Mouse (Mus musculus): ENCODE measurements around the gene Ednra.

The Ednra gene

DNA sequence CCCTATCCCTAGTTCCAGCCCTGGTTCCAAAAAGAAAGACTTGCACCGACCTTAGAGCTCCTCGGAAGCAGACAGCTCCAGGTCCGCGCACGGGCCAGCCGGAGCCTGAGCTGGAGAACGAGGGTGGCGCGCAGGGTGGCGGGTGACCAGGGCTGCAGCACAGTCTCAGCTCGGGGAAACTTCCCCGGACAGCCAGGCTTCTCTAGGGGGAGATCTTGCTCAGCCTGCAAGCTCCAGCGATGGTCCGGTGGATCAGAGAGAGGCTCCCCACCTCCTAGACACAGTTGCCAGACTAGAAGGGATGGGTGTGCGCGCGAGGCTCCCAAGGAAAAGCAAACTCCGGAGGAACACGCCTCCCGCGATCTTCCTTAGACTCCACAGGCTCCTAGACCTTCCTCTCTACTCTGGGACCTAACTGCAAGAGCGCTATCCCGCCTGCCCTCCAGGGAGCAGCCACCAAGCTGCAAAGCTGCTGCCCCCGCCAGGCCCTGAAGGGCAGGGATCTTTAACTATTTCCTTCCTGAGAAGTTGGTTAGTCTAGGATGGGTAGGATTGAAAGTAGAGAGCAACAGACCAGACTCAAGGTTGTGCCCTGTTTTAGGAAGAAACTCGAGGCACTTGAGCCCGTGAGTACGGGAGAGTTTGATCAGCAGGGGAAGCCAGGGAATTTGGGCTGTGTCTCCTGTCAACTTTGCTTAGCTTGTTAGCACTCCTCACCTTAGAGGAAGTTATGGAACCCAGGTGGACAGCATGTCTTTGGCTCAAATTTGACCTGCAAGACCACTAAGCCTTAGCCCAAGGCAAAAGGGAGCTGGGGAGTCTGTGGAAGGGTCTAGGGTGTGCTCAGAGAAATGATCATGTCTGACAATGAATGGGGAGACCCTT, at the start of gene Ednra:
Gene Ednra (minus strand): TSS at position 419 of the 885 bp plus-strand sequence.
- DNase-seq (ENCODE audit: low spot score): no peak

DNA sequence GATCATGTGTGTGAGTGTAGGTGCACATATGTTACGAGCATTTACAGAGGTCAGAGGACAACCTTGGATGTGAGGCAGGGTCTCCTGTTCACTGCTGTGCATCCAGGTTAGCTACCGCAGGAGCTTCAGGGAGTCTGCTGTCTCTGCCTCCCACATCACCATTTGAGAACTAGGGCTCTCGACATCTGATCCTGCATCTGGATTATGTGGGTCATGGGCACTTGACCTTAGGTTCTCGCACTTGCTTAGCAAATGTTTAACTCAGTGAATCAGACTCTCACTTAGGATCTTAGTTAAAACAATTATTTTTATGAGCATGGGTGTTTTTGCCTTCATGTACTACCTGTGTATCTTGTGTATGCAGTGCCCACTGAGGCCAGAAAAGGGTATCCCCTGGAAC, 49.6 kb upstream of the Ednra start:
- no peak for DNase-seq (ENCODE audit: low spot score)

DNA sequence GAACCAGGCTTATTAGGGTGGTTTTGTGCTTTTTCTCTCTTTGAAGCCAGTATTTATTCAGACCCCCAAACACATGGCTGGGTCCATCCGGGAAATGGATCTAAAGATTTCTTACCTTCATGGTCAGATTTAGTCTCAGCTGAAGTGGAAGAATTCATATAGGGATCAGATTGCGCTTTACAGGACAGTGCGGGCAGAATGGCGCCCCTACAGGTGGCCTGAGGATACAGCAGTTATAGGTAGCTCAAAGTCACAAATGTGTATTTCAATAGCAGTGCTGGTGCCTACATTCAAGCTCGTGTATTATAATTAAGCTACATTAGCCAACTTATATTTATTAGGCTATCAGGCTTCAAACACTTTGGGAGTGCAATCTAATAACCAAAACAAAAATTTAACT, 49.0 kb upstream of the Ednra start:
- peak; percentile 3 for DNase-seq (ENCODE audit: low spot score)

DNA sequence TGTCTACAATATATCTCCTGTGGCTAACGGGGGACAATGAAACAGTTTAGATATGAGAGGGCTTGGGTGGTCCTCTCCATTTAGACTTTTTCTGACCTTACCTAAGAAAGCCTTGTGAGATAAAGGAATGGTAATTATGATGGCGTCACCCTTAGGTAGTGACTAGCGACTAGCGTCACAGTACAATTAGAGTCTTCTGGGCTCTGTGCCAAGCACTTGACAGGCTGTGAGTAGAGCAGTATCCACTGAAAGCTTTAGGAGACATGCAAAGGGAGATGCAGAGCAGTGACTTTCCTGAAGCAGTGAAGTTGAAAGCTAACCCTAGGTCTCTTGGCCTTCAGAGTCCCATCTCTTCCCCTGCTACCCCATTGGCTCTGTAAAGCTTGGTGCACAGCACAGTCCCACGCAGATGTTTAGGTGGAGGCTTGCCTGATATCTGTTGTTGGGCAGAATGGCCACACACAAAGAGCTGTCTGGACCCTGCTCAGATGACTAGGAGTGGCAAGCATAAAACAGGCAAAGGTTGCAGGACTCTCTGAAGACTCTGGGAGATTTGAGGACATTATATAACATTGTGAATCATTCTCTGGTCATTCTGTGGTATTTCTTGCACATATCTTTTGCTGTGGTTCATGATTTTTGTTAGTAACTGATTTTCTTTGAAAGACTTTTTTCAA, 48.1 kb upstream of the Ednra start:
- no peak for DNase-seq (ENCODE audit: low spot score)

DNA sequence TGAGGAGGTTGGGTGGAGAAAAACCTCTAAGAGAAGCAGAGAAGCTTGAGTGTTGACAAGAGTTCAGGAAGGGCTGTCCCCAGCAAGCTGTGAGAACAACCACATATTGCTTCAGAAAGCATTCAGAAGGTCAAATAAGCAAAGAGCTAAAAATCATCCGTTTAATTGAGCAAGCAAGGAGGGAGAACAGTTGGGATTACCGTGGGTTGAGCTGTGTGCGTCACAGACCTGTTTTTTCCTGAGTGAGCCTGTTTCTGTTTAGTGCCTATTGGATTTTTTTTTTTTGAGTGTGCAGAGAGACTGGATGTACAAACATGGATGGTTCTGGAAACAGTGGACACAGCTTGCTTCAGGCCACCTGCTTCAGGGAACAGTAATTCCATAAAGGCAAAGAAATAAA, 46.7 kb upstream of the Ednra start:
- no peak for DNase-seq (ENCODE audit: low spot score)

DNA sequence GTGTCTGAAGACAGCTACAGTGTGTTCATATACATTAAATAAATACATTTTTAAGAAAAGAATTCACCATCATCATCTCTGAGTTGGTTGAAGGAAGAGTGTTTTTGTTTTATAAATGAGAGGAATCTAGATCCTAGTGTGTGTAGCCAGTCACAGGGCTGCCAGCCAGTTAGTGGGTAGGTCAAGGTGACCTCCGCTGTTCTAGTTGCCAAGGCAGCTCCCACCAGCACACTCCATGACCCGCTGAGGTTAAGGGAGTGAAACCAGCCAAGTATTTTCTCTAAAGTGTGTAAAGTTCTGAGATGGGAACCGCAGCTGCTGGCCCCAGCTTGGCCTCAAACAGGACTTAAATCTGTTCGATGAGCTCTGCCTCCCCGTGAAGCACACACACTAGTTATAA, 44.7 kb upstream of the Ednra start:
- DNase-seq (ENCODE audit: low spot score): no peak

DNA sequence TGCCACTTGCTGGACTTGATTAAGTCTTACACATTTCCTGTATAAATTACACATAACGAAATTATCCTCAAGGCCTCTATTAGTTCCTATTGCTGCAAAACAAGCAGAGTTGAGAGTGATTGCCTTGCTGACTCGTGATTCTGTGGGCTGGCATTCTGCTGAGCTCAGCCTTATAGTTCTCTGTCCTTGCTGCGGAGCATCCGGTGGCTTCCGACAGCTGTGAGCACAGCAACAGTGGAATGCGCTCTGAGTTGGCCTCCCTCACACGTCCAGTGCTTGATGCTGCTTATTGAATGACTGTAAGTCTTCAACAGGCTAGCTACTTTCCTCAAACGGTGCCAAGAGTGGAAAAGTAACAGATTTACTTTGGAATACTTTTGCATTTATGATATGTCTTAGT, 40.0 kb upstream of the Ednra start:
- no peak for DNase-seq (ENCODE audit: low spot score)

DNA sequence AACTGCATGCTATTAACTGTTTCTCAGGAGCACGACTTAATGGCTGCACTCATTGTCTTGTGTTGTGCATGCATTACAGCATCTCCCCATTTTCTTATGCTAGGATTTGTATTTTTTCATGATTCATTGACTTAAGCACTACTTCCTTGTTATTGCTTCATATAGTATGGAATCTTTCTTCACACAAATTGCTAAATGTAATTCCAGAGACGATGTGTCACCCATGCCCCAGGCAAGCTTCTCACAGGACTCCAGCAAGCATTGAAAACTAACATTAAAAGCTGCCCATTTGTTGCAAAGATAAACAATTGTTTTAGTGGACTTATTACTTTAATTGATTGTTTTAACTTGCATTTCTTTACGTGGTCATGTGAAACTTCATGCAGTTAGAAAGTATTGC, 38.7 kb upstream of the Ednra start:
- no peak for DNase-seq (ENCODE audit: low spot score)

DNA sequence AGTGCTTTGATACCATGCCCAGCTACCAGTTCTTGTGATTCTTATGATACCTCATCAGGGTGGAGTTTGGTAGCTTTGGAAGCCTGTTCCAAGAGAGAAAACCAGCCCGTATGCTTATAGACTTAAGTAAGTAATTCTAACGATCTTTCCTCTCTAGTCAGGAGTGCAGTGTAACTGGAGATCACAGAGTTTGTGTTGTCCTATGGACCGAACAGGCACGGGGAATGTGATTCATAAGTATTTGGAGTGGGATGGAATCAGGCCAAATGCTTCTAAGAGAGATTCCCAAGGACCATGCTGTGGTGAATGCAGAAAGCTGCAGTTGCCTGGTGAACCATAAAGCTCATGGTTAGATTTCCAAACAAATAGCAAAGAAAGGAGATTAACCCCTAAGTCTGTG, 31.2 kb upstream of the Ednra start:
- DNase-seq (ENCODE audit: low spot score): no peak

DNA sequence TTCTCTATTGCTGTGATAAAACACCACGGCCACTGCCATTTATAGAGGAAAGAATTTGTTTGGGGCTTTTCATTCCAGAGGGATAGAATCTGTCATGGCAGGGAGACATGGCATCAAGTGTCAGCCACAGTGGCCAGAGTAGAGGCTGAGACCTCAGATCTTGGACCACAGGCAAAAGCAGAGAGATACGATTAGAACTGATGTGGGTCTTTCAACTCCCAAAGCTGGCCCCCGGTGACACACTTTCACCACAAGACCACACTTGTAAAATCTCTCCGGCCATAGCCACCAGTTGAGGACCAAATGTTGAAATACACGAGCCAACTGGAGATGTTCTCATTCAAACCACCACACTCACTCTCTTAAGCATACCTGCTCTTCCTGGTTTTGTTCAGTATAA, 29.5 kb upstream of the Ednra start:
- DNase-seq (ENCODE audit: low spot score): no peak

DNA sequence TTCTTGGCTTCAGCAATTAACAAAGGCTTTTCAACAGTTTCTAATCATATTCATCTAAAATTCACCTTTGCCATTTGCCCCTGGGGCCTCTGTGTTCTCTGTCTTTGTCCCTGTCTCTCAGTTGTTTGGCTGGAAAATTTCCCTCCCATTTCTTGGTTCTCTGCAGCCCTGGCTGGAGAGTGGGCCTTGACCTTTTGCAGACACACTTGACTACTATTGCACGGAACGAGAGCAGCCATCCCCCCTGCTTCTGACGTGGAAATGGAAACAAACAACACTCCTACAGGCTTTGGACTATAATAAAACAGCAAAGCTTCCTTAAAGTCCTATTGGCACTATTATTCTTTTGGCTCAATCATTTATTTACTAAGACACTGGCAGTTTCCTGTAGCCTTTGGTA, 27.8 kb upstream of the Ednra start:
- no peak for DNase-seq (ENCODE audit: low spot score)

DNA sequence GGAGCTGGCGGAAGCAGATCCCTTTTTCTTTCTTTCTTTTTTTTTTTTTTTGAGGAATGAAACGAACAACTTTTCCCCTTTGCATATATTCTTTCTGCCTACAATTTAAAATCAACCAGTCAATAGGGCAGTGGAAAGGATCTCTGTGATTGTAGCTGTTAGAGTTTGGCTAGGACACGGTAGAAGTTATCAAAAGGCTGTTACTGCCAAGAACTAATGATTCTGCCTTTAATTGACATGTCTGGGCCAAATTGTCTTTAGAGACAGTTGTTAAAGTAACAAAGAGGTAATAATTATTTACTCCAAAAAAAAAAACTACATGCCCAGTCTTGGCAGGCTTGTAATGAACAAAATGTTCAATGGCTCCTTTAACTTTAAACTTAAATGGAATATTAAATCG, 26.1 kb upstream of the Ednra start:
- DNase-seq (ENCODE audit: low spot score): no peak

DNA sequence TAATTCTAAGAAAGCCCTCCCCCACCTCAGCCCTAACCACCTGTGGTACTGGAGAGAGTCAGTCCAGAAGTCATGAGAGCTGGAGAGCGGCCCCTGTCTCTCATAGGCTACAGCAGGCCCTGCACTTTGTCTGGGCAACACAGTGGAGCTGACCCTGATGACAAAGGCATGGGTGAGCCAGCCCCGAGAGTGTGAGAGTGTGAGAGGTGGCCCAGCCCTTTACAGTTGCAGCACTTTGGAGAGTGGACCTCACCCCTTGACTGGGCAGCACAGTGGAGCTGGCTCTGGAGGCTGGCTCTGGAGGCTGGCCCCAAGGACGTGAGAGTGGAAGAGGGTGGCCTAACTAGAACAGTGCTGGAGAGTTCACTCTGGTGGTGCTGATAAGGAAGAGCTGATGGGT, 20.2 kb upstream of the Ednra start:
- DNase-seq (ENCODE audit: low spot score): no peak

DNA sequence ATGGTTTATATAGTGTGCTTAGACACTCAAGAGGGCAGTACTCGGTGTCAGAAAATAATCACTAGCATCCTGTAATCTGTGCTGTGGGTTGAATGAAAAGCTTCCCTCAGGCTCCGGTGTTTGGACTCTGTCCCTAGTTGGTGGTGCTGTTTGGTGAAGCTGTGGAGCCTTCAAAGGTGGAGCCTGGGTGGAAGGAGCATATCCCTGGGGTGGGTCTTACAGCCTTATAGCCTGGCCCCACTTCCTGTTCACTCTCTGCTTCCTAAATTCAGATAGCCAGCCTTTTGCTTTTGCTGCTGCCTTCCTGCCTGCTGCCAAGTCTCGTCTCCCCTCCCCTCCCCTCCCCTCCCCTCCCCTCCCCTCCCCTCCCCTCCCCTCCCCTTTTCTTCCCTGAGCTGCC, 18.1 kb upstream of the Ednra start:
- DNase-seq (ENCODE audit: low spot score): no peak

DNA sequence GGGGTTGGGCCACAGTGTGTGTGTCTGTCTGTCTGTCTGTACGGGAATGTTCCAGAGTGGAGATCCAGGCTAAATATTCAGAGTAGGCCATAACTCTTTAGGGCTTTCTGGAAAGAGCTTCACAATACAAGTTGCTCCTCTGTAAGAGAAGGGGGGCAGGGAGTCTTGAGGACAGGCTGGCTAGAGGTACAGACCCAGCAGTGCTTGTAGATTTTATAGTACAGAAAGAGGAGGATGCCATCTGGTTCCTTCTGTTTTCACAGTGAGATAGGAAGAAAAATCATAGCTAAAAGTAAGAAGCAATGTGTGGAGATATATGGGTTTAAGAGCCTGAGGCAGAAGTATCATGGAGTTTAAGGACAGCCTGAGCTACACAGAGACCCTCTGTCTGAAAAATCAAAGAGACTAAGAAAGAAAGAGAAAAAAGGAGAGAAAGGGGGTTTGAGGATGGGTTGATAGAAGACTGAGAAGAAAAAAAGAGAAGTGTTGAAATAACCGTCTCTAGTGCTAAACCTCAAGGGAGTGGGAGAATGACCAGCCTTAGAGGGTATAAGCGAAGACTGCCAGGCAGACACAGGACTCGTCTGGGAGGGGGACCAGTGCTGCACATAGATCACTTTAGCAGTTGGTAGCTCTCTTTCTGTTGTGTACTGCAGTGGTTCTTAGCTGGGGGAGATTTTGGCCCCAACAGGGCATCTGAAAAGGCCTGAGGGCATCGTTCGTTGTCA, 16.9 kb upstream of the Ednra start:
- no peak for DNase-seq (ENCODE audit: low spot score)

DNA sequence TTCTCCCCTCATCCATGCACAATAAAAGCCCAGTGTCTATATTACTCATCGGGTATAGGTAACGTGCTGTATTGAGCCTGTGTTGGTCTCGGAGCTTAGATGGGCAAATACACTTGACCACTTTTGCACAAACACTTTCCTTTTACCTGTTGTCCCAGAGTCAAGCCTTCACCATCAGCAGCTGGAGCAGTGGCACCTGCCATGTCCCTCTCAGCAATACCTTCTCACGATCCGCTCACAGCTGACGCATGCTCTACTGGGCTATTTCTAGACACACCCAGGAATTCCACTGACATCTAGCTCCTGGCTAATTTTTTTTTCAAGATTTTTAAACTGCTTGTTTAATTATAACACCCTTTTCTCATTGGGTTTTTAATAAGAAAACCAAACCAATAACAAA, 14.2 kb upstream of the Ednra start:
- no peak for DNase-seq (ENCODE audit: low spot score)

DNA sequence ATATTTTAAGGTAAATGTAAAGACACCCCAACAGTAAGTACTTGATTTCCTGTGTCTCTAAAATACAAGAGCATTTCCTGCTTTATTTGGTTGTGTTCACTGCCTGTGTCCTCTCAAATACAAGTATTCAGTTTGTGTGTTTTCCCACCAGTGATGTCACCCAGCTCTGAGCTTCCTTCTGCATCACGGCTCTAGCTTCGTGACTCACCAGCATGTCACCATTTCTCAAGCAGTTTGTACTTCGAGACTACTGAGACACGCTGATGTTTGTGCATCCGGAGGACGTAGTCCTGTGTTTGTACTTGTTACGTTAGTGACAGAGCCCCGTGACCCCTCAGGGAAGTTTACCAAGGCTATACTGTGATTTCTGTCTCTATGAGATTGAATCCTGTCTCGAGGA, 13.1 kb upstream of the Ednra start:
- DNase-seq (ENCODE audit: low spot score): no peak

DNA sequence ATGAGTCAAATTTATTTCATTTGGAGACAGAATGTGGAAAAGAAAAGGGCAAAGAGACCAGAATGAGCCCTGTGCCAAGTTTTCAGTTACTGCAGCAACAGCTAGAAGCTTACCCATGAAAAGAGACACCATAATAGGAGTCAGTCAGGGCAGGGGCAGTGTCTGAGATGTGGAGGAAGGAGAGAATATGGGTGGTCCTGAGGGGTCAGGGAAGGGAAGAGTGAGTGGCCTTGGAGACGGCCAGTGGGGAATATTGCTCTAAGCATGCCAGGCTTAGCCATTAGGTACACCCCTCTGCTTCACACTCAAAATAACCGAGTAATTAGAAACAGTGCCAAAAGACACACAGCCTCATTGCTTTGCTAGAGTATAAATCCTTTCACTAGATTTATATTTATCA, 9.5 kb upstream of the Ednra start:
- DNase-seq (ENCODE audit: low spot score): no peak

DNA sequence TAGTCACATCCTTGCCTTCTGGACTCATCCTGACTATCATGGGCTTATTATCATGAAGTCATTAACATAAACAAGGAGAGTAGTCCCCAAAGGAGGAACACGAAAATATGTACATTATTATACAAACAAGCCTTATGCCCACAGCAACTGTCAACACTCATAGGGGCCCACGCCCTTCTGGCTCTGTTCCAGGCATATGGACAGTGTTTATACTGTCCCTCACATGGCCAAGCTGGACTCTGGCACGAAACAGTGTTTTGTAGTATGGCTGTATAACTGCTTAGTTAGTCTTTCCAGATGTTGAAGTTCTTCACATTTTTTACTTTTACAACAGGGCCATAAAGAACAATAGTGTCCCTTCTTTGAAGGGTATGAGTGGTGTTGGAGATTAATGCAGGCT, 8.7 kb upstream of the Ednra start:
- no peak for DNase-seq (ENCODE audit: low spot score)

DNA sequence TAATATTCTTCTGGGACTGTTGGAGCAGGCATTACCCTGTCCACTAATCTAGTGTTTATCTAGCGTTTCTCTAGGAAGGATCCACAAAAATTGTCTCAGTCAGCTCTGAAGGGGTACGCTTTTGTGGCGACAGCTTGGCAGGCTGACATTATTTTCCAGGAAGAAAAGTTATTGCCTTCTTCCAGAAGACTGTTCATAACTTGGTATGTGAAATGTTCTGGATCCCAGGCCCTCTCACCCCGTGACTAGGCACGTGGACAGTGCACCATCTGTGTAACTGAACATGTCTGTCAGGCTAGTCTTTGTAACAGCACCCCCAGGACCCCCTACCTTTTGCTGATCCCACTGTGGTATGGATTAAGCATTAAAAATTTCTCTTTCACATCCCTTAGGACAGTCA, 1.1 kb upstream of the Ednra start:
- no peak for DNase-seq (ENCODE audit: low spot score)

DNA sequence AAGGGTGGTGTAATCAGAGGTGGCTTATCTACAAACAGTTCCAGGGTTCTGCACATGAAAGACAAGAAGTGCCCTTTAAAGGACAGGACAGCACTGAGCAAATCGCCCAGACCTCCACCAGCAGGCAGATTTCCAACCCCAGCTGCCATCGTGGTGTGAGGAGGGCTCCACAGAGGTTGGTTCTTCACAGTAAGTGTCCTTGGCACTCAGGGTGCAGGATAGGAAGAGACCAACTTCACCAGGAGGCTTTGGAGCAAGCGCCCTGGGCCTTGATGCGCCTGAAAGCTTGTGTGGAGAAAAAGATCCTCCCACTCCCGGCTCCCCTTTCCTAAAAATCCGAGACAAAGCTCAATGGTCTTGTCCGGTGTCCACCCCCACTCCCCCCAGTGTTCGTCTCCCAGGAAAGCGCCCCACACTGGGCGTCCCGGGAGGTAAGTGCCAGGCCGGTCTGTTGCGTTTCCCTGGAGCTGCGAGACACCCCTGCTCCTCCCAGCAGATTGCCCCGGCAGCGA, 674 bp downstream of the Ednra start:
- DNase-seq (ENCODE audit: low spot score): peak; percentile 8

DNA sequence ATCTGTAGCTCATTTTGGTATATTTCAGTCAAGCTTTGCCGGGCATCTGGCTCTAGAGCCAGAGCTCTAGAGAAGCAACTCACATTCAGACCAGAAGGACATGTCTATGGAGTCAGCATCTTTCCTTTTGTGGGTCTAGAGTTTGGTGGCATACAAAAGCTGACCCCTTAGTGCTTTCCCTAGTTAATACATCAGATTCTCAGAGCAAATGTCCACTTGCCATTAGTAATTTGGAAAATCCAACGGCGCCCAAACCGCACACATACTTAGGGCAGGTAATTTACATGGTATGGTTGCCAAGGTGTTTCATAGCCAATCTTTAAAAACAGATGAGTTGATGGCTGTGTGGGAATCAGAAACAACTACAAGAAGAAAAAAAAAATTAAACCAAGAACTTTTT, 1.2 kb downstream of the Ednra start:
- no peak for DNase-seq (ENCODE audit: low spot score)

DNA sequence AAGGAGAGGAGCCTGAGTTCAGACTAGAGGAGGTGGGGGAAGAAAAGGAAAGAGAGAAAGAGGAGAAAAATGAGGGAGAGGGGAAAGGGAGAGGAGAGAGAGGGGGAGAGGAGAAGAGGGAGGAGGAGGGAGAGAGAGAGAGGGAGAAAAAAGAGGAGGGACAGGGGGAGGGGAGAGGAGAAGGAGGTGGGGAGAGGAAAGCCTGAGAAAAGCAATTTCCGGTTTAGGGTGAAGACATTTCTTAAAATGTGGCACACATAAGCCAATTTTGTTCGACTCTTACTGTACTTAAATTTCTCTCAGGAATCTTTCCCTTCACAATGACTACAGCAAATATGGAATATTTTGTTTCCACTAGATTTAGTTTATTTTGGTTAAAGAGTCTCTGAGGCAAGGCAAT, 5.3 kb downstream of the Ednra start:
- DNase-seq (ENCODE audit: low spot score): no peak

Measured in c-Kit-positive CD71-positive TER-119-positive erythroid progenitor cells, embryonic 14.5 days (primary cell).